Comparison of ENCODE assay signal across 9 mouse cellular contexts in genomic region chr15:99126816-99127365, GRCm38 (mm10). TPM values are rescaled to one million over a fixed set of nuclear protein-coding genes. Genes with fewer than 3 reads are reported as not detected.
A peak's percentile ranks its signal among the peaks of the same experiment; 100 is the strongest.
DNase-seq lines count a peak whose midpoint lies in the region; ATAC-seq and TF ChIP-seq lines count a peak whose summit lies in the region.
"Had no signal": no experiment of that assay in that cellular context is flagged by ENCODE, and none has a peak within 500 bp of the region (broad histone marks: within the 10 kb centered on the region; RNA-seq: fewer than 3 reads in every experiment).

No protein-coding gene starts in this region.

- 0 out of 2 replicates have a peak, but pooled peaks cover 6% of the 10 kb centered on the region for H3K36me3 ChIP-seq in heart, postnatal 0 days (replicated peaks; ENCODE audit: control insufficient read depth, insufficient read depth, low read length)
- H3K36me3 ChIP-seq in midbrain, embryonic 10.5 days, result peaks cover 12% of the 10 kb centered on the region

- H3K4me1 ChIP-seq in cerebellum, adult 2 months (ENCODE audit: control insufficient read depth, insufficient read depth, low read length), result no peaks in the 10 kb centered on the region
- H3K4me1 ChIP-seq in heart, postnatal 0 days (ENCODE audit: control insufficient read depth, insufficient read depth), result peaks cover 27% of the 10 kb centered on the region; the same call in 1 of the 2 replicates
- H3K4me1 ChIP-seq in midbrain, embryonic 10.5 days, result peaks cover 46% of the 10 kb centered on the region

- H3K27me3 ChIP-seq in cerebellum, adult 2 months (ENCODE audit: control insufficient read depth, insufficient read depth, low read length), result no peaks in the 10 kb centered on the region
- H3K27me3 ChIP-seq in heart, postnatal 0 days (ENCODE audit: control insufficient read depth, insufficient read depth, low read length), result no peaks in the 10 kb centered on the region
- no peaks in the 10 kb centered on the region; the same call in 1 of the 2 replicates for H3K27me3 ChIP-seq in midbrain, embryonic 10.5 days (ENCODE audit: low read depth, poor library complexity, severe bottlenecking)

- under 1% methylated on average over 34 of the region's 35 CpGs for WGBS in cerebellum, adult 2 months
- WGBS in heart, postnatal 0 days, result under 1% methylated on average over 30 of the region's 35 CpGs
- under 1% methylated on average over 33 of the region's 35 CpGs for WGBS in midbrain, embryonic 10.5 days

- TF ChIP-seq POLR2A in cerebellum, adult 2 months (IDR thresholded peaks at IDR 0.05; ENCODE audit: borderline replicate concordance, insufficient read depth, low read length), result no peak

- peak overlapping the region; percentile 90 for H3K4me3 ChIP-seq in cerebellum, adult 2 months (replicated peaks; ENCODE audit: insufficient read depth, low read depth, low read length)
- peak overlapping the region; percentile 97 for H3K4me3 ChIP-seq in heart, postnatal 0 days (ENCODE audit: low read depth, low read length)
- peak overlapping the region; percentile 80 for H3K4me3 ChIP-seq in midbrain, embryonic 10.5 days

- peak overlapping the region; percentile 96 for H3K9ac ChIP-seq in heart, postnatal 0 days (replicated peaks; ENCODE audit: low read depth, low read length)

- no peak overlapping the region for H3K27ac ChIP-seq in cerebellum, adult 2 months (ENCODE audit: insufficient read depth, low read length)
- peak overlapping the region; percentile 94 for H3K27ac ChIP-seq in heart, postnatal 0 days (ENCODE audit: low read depth)
- peak overlapping the region; percentile 95 for H3K27ac ChIP-seq in midbrain, embryonic 10.5 days (replicated peaks)

- H3K4me2 ChIP-seq in heart, postnatal 0 days (ENCODE audit: low read depth, low read length), result peak overlapping the region; percentile 88

- DNase-seq in cerebellum, adult 2 months, result peak in 1 of 2 experiments; percentile 21
- DNase-seq in cerebellum, postnatal 25 days, result no peak
- DNase-seq in retina, embryonic 14.5 days (ENCODE audit: low spot score), result peak; percentile 52
- DNase-seq in retina, postnatal 1 day, result no peak
- no peak for DNase-seq in heart, postnatal 0 days (ENCODE audit: low spot score)
- DNase-seq in midbrain, embryonic 10.5 days (ENCODE audit: low spot score), result no peak
- DNase-seq in adrenal gland, postnatal 14 days, result no peak

- H3K9me3 ChIP-seq in heart, postnatal 0 days (replicated peaks; ENCODE audit: control insufficient read depth, low read length), result no peaks in the 10 kb centered on the region
- H3K9me3 ChIP-seq in midbrain, embryonic 10.5 days (replicated peaks), result no peaks in the 10 kb centered on the region

- TF ChIP-seq EP300 in heart, postnatal 0 days (IDR thresholded peaks at IDR 0.05; ENCODE audit: low read depth), result no peak

- ATAC-seq in heart, postnatal 0 days (ENCODE audit: insufficient read depth, low read depth), result peak; percentile 19
- ATAC-seq in frontal cortex, adult (ENCODE audit: low TSS enrichment), result no peak

- no peak for TF ChIP-seq CTCF in cerebellum, adult 2 months (IDR thresholded peaks at IDR 0.05; ENCODE audit: borderline replicate concordance, insufficient read depth, low read depth, low read length)
- no peak for TF ChIP-seq CTCF in heart, postnatal 0 days (IDR thresholded peaks at IDR 0.05; ENCODE audit: low read depth)

RNA-seq across cellular contexts. Expression of gene Spats2, which starts 1.2 kb away (rescaled TPM):
- polyA plus RNA-seq in cerebellum, adult 2 months (2012; rRNA removed), result 26.7 and 26.9 TPM in 2 replicates
- total RNA-seq in heart, postnatal 0 days (2014; rRNA removed; ENCODE audit: low replicate concordance), result 17.6 and 22.5 TPM in 2 replicates
- polyA plus RNA-seq in heart, postnatal 0 days (2015; fragmentation: Nextera tagmentation; extraction: Ambion mirVana), result 15.0 and 16.1 TPM in 2 replicates
- 55.3 and 57.1 TPM in 2 replicates for polyA plus RNA-seq in midbrain, embryonic 10.5 days (2016; fragmentation: Nextera tagmentation; extraction: Ambion mirVana)
- total RNA-seq in adrenal gland, postnatal 14 days (2021), result 18.5 and 19.9 TPM in 2 replicates

RNA-seq across cellular contexts. Expression of gene Dnajc22, which starts 33.9 kb away (rescaled TPM):
- polyA plus RNA-seq in cerebellum, adult 2 months (2012; rRNA removed), result 0.13 TPM in 1 of 2 replicates, not detected in the other
- 2.3 TPM in 1 of 2 replicates, not detected in the other for total RNA-seq in heart, postnatal 0 days (2014; rRNA removed; ENCODE audit: low replicate concordance)
- 0.29 and 0.61 TPM in 2 replicates for polyA plus RNA-seq in heart, postnatal 0 days (2015; fragmentation: Nextera tagmentation; extraction: Ambion mirVana)
- polyA plus RNA-seq in midbrain, embryonic 10.5 days (2016; fragmentation: Nextera tagmentation; extraction: Ambion mirVana), result 0.99 and 1.3 TPM in 2 replicates
- 7.1 and 13.9 TPM in 2 replicates for total RNA-seq in adrenal gland, postnatal 14 days (2021)

RNA-seq across cellular contexts. Expression of gene C1ql4, which starts 39.3 kb away (rescaled TPM):
- 1.3 and 1.6 TPM in 2 replicates for polyA plus RNA-seq in cerebellum, adult 2 months (2012; rRNA removed)
- total RNA-seq in heart, postnatal 0 days (2014; rRNA removed; ENCODE audit: low replicate concordance), result not detected in 2 replicates
- polyA plus RNA-seq in heart, postnatal 0 days (2015; fragmentation: Nextera tagmentation; extraction: Ambion mirVana), result 0.20 TPM in 1 of 2 replicates, not detected in the other
- polyA plus RNA-seq in midbrain, embryonic 10.5 days (2016; fragmentation: Nextera tagmentation; extraction: Ambion mirVana), result 0.21 and 2.3 TPM in 2 replicates
- total RNA-seq in adrenal gland, postnatal 14 days (2021), result not detected in 2 replicates
- total RNA-seq: heart, postnatal 10 days had no signal

RNA-seq across cellular contexts. Expression of gene Troap, which starts 52.5 kb away (rescaled TPM):
- polyA plus RNA-seq in cerebellum, adult 2 months (2012; rRNA removed), result 0.07 and 0.22 TPM in 2 replicates
- 16.2 and 19.1 TPM in 2 replicates for total RNA-seq in heart, postnatal 0 days (2014; rRNA removed; ENCODE audit: low replicate concordance)
- 7.0 and 8.1 TPM in 2 replicates for polyA plus RNA-seq in heart, postnatal 0 days (2015; fragmentation: Nextera tagmentation; extraction: Ambion mirVana)
- 47.5 and 50.2 TPM in 2 replicates for polyA plus RNA-seq in midbrain, embryonic 10.5 days (2016; fragmentation: Nextera tagmentation; extraction: Ambion mirVana)
- 6.3 and 6.9 TPM in 2 replicates for total RNA-seq in adrenal gland, postnatal 14 days (2021)
